Mouse (Mus musculus) MEL (cell line): ENCODE measurements at regions not wholly inside any gene's neighbourhood (a gene's known extent, or its start where the extent isn't known, plus 50 kb on each side); places are given as distances from the start of the nearest gene placed in this dataset.

Experiments used
- CTCF ChIP-seq, 3 experiments: IDR thresholded peaks in 2 of 3; conservative IDR thresholded peaks in 1 of 3; 2 replicates each; pipeline ENCODE4 v1.5.1; 2011 to 2012; ENCODE audit warnings: low read length in 3 of 3, low read depth in 2 of 3, mild to moderate bottlenecking in 2 of 3, improper control_type of control experiment in 1 of 3, inconsistent platforms in 1 of 3, mixed read lengths in 1 of 3, moderate library complexity in 1 of 3; ENCODE audit not compliant: control insufficient read depth in 1 of 3, insufficient read depth in 1 of 3, poor library complexity in 1 of 3, severe bottlenecking in 1 of 3
- E2F4 ChIP-seq: IDR thresholded peaks from 2 replicates; pipeline ENCODE4 v1.6.1; 2011; ENCODE audit warnings: low read depth, low read length, improper control_type of control experiment, borderline replicate concordance
- GATA1 ChIP-seq: IDR thresholded peaks from 2 replicates; pipeline ENCODE4 v1.6.1; 2011; ENCODE audit warnings: low read depth, low read length, improper control_type of control experiment
- POLR2A ChIP-seq, 2 experiments: IDR thresholded peaks; 2 replicates each; pipeline ENCODE4 v1.6.1; 2011 to 2012; ENCODE audit warnings: low read length in 2 of 2, mild to moderate bottlenecking in 2 of 2, control low read depth in 1 of 2, improper control_type of control experiment in 1 of 2, low read depth in 1 of 2, moderate library complexity in 1 of 2; ENCODE audit not compliant: control insufficient read depth in 1 of 2, insufficient read depth in 1 of 2, poor library complexity in 1 of 2
- POLR2AphosphoS2 ChIP-seq: IDR thresholded peaks from 2 replicates; pipeline ENCODE4 v1.6.1; 2011; ENCODE audit warnings: low read length, improper control_type of control experiment
- RAD21 ChIP-seq: IDR thresholded peaks from 2 replicates; pipeline ENCODE4 v1.6.1; 2011; ENCODE audit warnings: mild to moderate bottlenecking, low read depth, low read length, improper control_type of control experiment
- ZMIZ1 ChIP-seq: IDR thresholded peaks from 2 replicates; pipeline ENCODE4 v1.6.1; 2012; ENCODE audit warnings: low read depth, mild to moderate bottlenecking, inconsistent platforms, low read length, improper control_type of control experiment, moderate library complexity

DNA sequence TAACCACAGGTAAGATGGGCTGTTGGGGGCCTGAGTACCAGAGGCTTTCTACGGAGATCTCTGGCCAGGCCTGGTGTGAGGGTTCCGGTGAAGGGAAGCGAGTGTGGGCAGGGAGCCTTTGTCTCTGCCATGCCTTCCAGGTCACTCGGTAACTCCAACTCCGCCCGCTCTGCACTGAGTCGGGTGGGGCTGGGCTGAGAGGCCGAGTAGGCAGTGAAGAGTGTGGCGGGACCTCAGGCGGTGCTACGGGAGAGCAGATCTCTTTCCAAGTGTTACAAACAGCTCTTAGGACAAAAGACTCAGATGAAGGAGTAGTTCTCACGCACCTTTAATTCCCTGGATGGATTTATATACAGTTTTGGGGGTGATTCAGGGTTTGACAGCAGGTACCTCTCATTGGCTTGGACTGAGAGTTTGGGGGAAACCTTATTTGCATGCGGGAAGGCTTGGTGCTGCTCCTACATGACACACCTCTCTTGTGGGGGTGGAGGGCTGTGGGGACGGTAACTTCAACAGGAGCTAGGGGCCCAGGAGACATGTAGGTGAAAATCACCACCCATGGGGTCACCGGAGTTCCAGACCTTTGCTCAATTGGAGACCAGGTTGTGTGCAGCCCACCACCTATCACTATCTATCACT lies 54.7 kb upstream of the Ralgps2 start:
- TF ChIP-seq RAD21, result no peak
- no peak for TF ChIP-seq CTCF (IDR thresholded peaks at IDR 0.05 in 2 of 3, conservative IDR thresholded peaks at IDR 0.05 in 1 of 3; ENCODE audit: control insufficient read depth in 1 of 3, insufficient read depth in 1 of 3, low read depth in 2 of 3, low read length in 3 of 3, poor library complexity in 1 of 3, severe bottlenecking in 1 of 3)
- no peak for TF ChIP-seq E2F4
- no peak for TF ChIP-seq POLR2AphosphoS2
- TF ChIP-seq GATA1, result no peak
- no peak for TF ChIP-seq ZMIZ1
- TF ChIP-seq POLR2A (IDR thresholded peaks at IDR 0.05; ENCODE audit: control insufficient read depth in 1 of 2, insufficient read depth in 1 of 2, low read depth in 1 of 2, low read length in 2 of 2, poor library complexity in 1 of 2), result no peak
